11 mouse cellular contexts compared by ENCODE assay signal in genomic region chr13:35087246-35088040, GRCm38 (mm10).
DNase-seq lines count a peak whose midpoint lies in the region; ATAC-seq and TF ChIP-seq lines count a peak whose summit lies in the region.
"Had no signal": no experiment of that assay in that cellular context is flagged by ENCODE, and none has a peak within 500 bp of the region (broad histone marks: within the 10 kb centered on the region; RNA-seq: fewer than 3 reads in every experiment).

No protein-coding gene starts in this region.

- no peak overlapping the region for H3K9ac ChIP-seq in kidney, embryonic 15.5 days
- H3K9ac ChIP-seq: limb, embryonic 12.5 days; neural tube, embryonic 13.5 days had no signal

- no peaks in the 10 kb centered on the region for H3K4me1 ChIP-seq in kidney, adult 2 months (ENCODE audit: control insufficient read depth, insufficient read depth, low read length)
- H3K4me1 ChIP-seq in kidney, embryonic 15.5 days = no peaks in the 10 kb centered on the region
- H3K4me1 ChIP-seq: limb, embryonic 12.5 days; neural tube, embryonic 13.5 days had no signal

- peak; percentile 70 for DNase-seq in kidney, adult 2 months
- DNase-seq in brain, adult 2 months (ENCODE audit: low read depth, low spot score) = peak; percentile 73
- DNase-seq in gastrocnemius, adult 8-10 months (ENCODE audit: low spot score in 2 of 2) = peak; percentile 8 to 19
- peak; percentile 33 to 38 for DNase-seq in layer of hippocampus, postnatal 36 days
- DNase-seq in testis, postnatal 10 days (ENCODE audit: low spot score) = peak; percentile 45
- DNase-seq in neural tube, embryonic 10.5 days (ENCODE audit: extremely low spot score, low spot score) = no peak

- TF ChIP-seq POLR2A in kidney, adult 2 months (IDR thresholded peaks at IDR 0.05; ENCODE audit: low read depth, low read length) = no peak

- H3K9me3 ChIP-seq in kidney, embryonic 15.5 days (replicated peaks) = no peaks in the 10 kb centered on the region
- H3K9me3 ChIP-seq: neural tube, embryonic 13.5 days had no signal

- no peaks in the 10 kb centered on the region for H3K36me3 ChIP-seq in kidney, adult 2 months (ENCODE audit: control insufficient read depth, insufficient read depth, low read length)
- no peaks in the 10 kb centered on the region for H3K36me3 ChIP-seq in kidney, embryonic 15.5 days
- H3K36me3 ChIP-seq: limb, embryonic 12.5 days; neural tube, embryonic 13.5 days had no signal

- no peak overlapping the region for H3K4me2 ChIP-seq in kidney, embryonic 15.5 days
- H3K4me2 ChIP-seq: limb, embryonic 12.5 days; neural tube, embryonic 13.5 days had no signal

- H3K27ac ChIP-seq in kidney, adult 2 months (ENCODE audit: insufficient read depth, low read depth, low read length) = no peak overlapping the region
- no peak overlapping the region for H3K27ac ChIP-seq in kidney, embryonic 15.5 days
- H3K27ac ChIP-seq: limb, embryonic 12.5 days; neural tube, embryonic 13.5 days had no signal

- no peak for ATAC-seq in kidney, embryonic 15.5 days (replicated peaks; ENCODE audit: low FRiP score)
- ATAC-seq in inflammation-experienced regulatory T-cells, adult 6 months = no peak
- ATAC-seq: Patski had no signal

- H3K4me3 ChIP-seq in kidney, adult 2 months (ENCODE audit: insufficient read depth, low read depth, low read length) = no peak overlapping the region
- H3K4me3 ChIP-seq in kidney, embryonic 15.5 days (replicated peaks) = no peak overlapping the region
- H3K4me3 ChIP-seq: limb, embryonic 12.5 days; neural tube, embryonic 13.5 days had no signal

- no peaks in the 10 kb centered on the region for H3K27me3 ChIP-seq in kidney, adult 2 months (replicated peaks; ENCODE audit: control insufficient read depth, insufficient read depth, low read length)
- H3K27me3 ChIP-seq in kidney, embryonic 15.5 days = no peaks in the 10 kb centered on the region
- H3K27me3 ChIP-seq: limb, embryonic 12.5 days; neural tube, embryonic 13.5 days; Patski had no signal

- 77% methylated on average over 6 of the region's 6 CpGs for WGBS in kidney, adult 2 months
- 79% methylated on average over 6 of the region's 6 CpGs for WGBS in kidney, embryonic 15.5 days

- TF ChIP-seq CTCF in kidney, adult 2 months (conservative IDR thresholded peaks at IDR 0.05; ENCODE audit: insufficient read depth, insufficient read length, low read depth, low read length) = no peak
